Mouse (Mus musculus) liver, embryonic 12.5 days (tissue): Measurements from ENCODE around the gene Acaca. TPM values are rescaled to one million over a fixed set of nuclear protein-coding genes. Genes with fewer than 3 reads are reported as not detected.

Experiments
- ATAC-seq: fragments of 200-750 bp; cut with Nextera tagmentation; 2 replicates; pipeline ENCODE4 v1.8.0; 2017; ENCODE audit warnings: moderate number of reproducible peaks, mild to moderate bottlenecking, moderate library complexity
- H3K27ac ChIP-seq: fragments of 300-500 bp; sonication (generic); 2 replicates; pipeline ENCODE4 v1.5.1; 2016; ENCODE audit warnings: mild to moderate bottlenecking
- H3K27me3 ChIP-seq: fragments of 300-500 bp; sonication (generic); replicated peaks from 2 replicates; pipeline ENCODE4 v1.6.1; 2016; ENCODE audit warnings: mild to moderate bottlenecking, moderate library complexity
- H3K36me3 ChIP-seq: fragments of 300-500 bp; sonication (generic); 2 replicates; pipeline ENCODE4 v1.6.1; 2016; ENCODE audit warnings: mild to moderate bottlenecking, moderate library complexity
- H3K4me1 ChIP-seq: fragments of 300-500 bp; sonication (generic); 2 replicates; pipeline ENCODE4 v1.6.1; 2016
- H3K4me2 ChIP-seq: fragments of 300-500 bp; sonication (generic); 2 replicates; pipeline ENCODE4 v1.6.1; 2016; ENCODE audit warnings: mild to moderate bottlenecking, moderate library complexity
- H3K4me3 ChIP-seq: fragments of 300-500 bp; sonication (generic); 2 replicates; pipeline ENCODE4 v1.5.1; 2016; ENCODE audit warnings: mild to moderate bottlenecking, moderate library complexity
- H3K9ac ChIP-seq: fragments of 300-500 bp; sonication (generic); 2 replicates; pipeline ENCODE4 v1.6.1; 2016; ENCODE audit warnings: mild to moderate bottlenecking, moderate library complexity
- H3K9me3 ChIP-seq: fragments of 300-500 bp; sonication (generic); replicated peaks from 2 replicates; pipeline ENCODE4 v1.6.1; 2016; ENCODE audit warnings: mild to moderate bottlenecking, moderate library complexity
- WGBS: fragments of 180-500 bp; shearing (Covaris S2); methylation state at CpG from one replicate; pipeline ENCODE4 v1.1.7; 2016; ENCODE audit not compliant: insufficient replicate concordance; 5-methylcytosine and 5-hydroxymethylcytosine counted together
- polyA plus RNA-seq: library from polyadenylated mRNA; unstranded; fragments of >200 nt; fragmentation: Nextera tagmentation; extraction: Ambion mirVana; gene quantifications from 2 replicates; pipeline ENCODE4 v1.2.1, GENCODE M21; 2016

Acaca gene
- polyA plus RNA-seq, 1 experiment from 2014 or later, result 11.8 TPM

- Histone ChIP-seq H3K9me3 (no peaks in the 10 kb centered on the region), H3K4me3 (no peak overlapping the region), H3K4me2 (no peak overlapping the region), H3K36me3 (no peaks in the 10 kb centered on the region), H3K9ac (no peak overlapping the region), H3K27ac (no peak overlapping the region), H3K4me1 (no peaks in the 10 kb centered on the region), H3K27me3 (peaks cover 8% of the 10 kb centered on the region; the same call in 1 of the 2 replicates)
- WGBS, result 73% methylated on average over 4 of the region's 4 CpGs
- no peak for ATAC-seq
These were observed 27.2 kb downstream of the Acaca start for GRCm38 (mm10) chr11:84156535-84157262.

DNA sequence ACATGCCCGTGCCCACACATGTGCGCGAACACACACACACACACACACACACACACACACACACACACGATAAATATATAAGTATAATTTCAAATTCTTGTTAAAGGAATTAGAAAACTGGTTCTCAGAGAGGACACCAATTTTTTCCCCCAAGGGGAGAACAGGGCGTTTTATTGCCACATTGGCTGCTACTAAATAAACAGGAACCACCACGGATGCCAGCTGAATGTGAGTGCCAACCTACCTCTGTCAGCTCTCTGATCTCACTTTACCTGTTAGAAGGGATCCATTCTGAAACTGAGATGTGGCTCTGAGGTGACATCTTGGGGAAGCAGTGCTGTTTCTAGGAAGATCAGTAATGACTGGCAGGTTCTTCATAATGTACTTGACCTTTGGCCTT is 34.7 kb downstream of the Acaca start:
- Histone ChIP-seq H3K27me3 (no peaks in the 10 kb centered on the region), H3K4me2 (no peak overlapping the region), H3K36me3 (no peaks in the 10 kb centered on the region), H3K9me3 (no peaks in the 10 kb centered on the region), H3K27ac (no peak overlapping the region), H3K4me3 (no peak overlapping the region), H3K9ac (no peak overlapping the region), H3K4me1 (no peaks in the 10 kb centered on the region)
- no peak for ATAC-seq
- WGBS, result 70% methylated on average over 6 of the region's 6 CpGs

DNA sequence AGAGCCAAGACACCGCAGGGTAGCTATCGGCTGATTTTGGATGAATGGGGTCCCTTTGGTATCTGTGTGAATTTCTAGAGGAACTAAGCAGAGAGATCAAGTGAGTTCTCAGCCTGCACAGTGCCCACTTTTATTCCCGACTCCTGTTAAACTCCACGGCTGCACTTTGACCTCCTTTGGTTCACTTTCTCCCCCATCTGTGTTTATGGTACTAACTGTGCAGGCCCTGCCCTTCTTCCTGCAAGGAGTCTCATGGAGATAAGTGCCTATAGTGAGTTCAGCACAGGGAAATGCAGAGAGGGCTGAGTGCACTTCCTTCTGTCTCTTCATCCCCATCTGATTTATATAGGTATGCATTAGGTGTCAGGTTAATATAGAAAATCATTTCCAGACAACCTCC is 35.1 kb downstream of the Acaca start:
- 70% methylated on average over 4 of the region's 4 CpGs for WGBS
- Histone ChIP-seq H3K9ac (no peak overlapping the region), H3K27ac (no peak overlapping the region), H3K27me3 (no peaks in the 10 kb centered on the region), H3K36me3 (no peaks in the 10 kb centered on the region), H3K9me3 (no peaks in the 10 kb centered on the region), H3K4me3 (no peak overlapping the region), H3K4me1 (no peaks in the 10 kb centered on the region), H3K4me2 (no peak overlapping the region)
- ATAC-seq, result no peak

- 68% methylated on average over 5 of the region's 5 CpGs for WGBS
- Histone ChIP-seq H3K4me3 (no peak within 1 kb of the TSS), H3K27ac (no peak within 1 kb of the TSS), H3K27me3 (no peaks in the 10 kb centered on the region), H3K4me2 (no peak within 1 kb of the TSS), H3K9ac (no peak within 1 kb of the TSS), H3K36me3 (no peaks in the 10 kb centered on the region), H3K4me1 (no peaks in the 10 kb centered on the region), H3K9me3 (no peaks in the 10 kb centered on the region)
- ATAC-seq, result no peak
These were observed 37.6 kb downstream of the Acaca start, which contains the start of gene Gm11437 for GRCm38 (mm10) chr11:84167046-84167526. Gm11437 (minus strand) TSS chr11:84167476.

DNA sequence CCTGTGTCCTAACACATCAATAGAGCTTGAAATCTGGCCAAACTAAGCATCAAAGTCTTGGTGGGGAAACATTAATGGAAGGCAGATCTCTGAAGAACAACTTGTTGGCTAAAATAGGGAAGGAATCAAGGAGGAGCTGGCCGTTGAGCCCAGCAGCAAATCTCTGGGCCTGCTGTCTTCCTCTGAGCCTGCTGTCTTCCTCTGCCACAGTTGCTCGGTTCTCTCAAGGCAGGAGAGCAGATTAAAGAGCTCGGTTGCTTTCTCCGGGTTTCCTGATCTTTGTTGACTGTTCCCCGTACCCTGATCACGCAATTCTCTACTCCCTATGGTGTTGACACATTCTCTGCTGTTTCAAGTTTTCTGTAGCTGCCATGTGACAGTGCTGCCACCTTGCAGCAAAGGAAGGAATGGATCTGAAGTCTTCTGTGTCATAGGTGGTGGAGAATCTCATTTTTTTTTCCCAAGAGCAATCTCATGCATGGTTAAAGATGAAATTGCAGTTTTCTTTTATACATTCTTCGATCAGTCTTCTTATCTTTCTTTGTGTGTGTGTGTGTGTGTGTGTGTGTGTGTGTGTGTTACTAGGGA is 39.3 kb downstream of the Acaca start:
- Histone ChIP-seq H3K9me3 (no peaks in the 10 kb centered on the region), H3K27me3 (no peaks in the 10 kb centered on the region), H3K27ac (no peak overlapping the region), H3K36me3 (no peaks in the 10 kb centered on the region), H3K9ac (no peak overlapping the region), H3K4me3 (no peak overlapping the region), H3K4me2 (peak overlapping the region; percentile 26; the same call in 1 of the 2 replicates), H3K4me1 (peaks cover 10% of the 10 kb centered on the region)
- WGBS, result 22% methylated on average over 7 of the region's 7 CpGs
- ATAC-seq, result no peak

DNA sequence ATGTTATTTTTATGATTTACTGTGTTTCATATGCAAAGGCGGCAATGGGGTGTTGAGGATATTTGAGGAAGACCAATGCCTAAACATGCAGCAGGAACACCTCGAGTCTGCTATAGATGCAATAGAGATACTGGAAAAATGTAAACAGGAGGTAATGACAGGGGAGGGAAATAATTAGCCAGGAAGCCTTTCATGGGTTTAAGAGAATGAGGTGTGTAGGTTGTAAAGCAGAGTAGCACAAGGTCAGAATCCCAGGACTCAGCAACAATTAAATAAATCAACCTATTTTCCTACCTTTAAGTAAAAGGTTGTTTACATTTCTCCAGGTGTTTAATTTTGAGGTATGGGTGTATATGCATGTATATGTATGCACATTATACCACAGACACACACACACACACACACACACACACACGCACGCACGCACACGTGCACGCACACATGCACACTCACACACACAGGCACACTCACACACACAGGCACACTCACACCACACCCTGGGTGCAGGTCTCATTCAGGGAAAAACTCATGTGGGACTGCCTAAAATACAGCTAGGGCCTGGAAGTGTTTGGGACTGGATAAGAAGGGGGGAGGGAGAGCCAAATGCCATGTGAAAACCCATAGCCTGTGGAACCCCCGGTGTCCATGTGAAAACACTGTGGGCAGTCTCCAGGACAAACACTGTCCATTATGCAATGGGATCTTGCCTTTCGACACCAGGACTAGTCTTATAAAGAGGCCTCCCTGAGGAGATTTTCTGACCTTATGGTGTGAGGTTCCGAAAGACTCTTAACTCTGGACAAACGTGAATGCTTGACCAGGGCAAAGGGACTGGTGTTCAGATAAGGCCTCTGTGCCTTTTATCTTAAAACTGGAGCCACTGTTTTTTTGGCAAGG is 43.3 kb downstream of the Acaca start:
- peak; percentile 37; the same call in 1 of the 2 replicates for ATAC-seq
- Histone ChIP-seq H3K27ac (no peak overlapping the region), H3K9me3 (no peaks in the 10 kb centered on the region), H3K4me2 (no peak overlapping the region), H3K9ac (no peak overlapping the region), H3K4me1 (peaks cover 23% of the 10 kb centered on the region), H3K4me3 (no peak overlapping the region), H3K27me3 (no peaks in the 10 kb centered on the region), H3K36me3 (no peaks in the 10 kb centered on the region)
- WGBS, result 66% methylated on average over 11 of the region's 11 CpGs

DNA sequence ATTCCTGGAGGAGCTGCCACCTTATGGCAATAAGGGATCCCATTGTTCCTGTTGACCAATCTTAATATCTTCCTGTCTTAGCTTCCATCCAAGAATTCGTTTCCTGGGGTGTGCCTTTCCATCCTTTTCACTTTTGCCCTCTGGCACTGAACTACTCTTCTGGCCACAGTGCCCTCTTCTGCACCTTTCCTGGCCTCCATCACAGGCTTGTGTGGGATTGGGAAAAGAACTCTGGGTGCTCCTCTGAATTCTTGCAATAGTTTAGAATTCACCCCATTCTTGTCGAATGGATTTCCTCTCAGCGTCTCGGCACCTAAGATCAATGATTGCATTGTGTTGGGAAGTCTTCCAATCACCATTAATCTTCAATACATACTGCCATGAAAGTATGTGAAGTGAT is 49.1 kb downstream of the Acaca start:
- H3K27ac ChIP-seq, result 0 out of 2 replicates have a peak overlapping the region, but pooled peaks have one; percentile 88
- peak overlapping the region; percentile 90 for H3K9ac ChIP-seq
- no peaks in the 10 kb centered on the region for H3K36me3 ChIP-seq
- no peak for ATAC-seq
- no peaks in the 10 kb centered on the region for H3K9me3 ChIP-seq
- H3K4me1 ChIP-seq, result peaks cover 57% of the 10 kb centered on the region
- H3K27me3 ChIP-seq, result no peaks in the 10 kb centered on the region
- peak overlapping the region; percentile 100 for H3K4me2 ChIP-seq
- H3K4me3 ChIP-seq, result peak overlapping the region; percentile 92
- 51% methylated on average over 4 of the region's 4 CpGs for WGBS

DNA sequence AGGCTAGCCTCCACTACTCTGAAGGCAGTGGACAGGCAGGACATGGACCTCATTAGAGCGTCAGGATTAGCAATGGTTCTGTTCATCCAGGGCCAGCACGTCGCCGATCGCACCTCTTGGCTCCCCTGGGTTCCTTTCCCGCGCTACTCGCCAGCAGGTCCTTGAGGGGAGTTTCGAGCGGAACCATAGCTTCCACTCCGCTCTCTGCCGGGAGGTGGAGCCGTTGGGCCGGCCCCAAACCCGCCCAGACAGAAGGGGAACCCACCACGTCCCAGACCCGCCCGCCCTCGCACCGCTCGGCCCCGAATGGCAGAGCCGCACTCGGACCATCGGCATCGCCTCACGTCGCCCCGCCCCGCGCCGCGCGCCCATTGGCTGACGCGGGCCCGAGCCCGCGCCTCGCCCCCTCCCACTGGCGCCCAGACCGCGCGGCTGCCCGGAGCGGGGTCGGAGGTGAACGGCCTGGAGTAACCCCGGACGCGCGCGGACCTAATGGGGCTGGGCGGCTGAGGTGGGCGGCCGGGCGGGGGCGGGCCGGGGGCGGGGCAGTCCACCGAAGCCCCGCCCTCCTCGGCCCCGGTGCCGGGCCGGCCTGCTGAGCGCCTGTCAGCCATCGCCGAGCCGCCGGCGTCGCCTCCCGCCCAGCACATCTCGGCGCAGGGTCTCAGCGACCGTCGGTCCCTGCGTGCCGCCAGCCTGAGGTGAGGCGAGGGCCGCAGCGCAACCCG is 49.9 kb downstream of the Acaca start:
- Histone ChIP-seq H3K4me3 (peak overlapping the region; percentile 92), H3K27ac (peak overlapping the region; percentile 88), H3K27me3 (no peaks in the 10 kb centered on the region), H3K9ac (peak overlapping the region; percentile 90), H3K36me3 (no peaks in the 10 kb centered on the region), H3K9me3 (no peaks in the 10 kb centered on the region), H3K4me2 (peak overlapping the region; percentile 100), H3K4me1 (peaks cover 50% of the 10 kb centered on the region)
- WGBS, result under 1% methylated on average over 85 of the region's 85 CpGs
- peak; percentile 97 for ATAC-seq

GRCm38 (mm10) chr11:84179954-84180598 is 50.6 kb downstream of the Acaca start:
- Histone ChIP-seq H3K27me3 (no peaks in the 10 kb centered on the region), H3K4me1 (peaks cover 43% of the 10 kb centered on the region), H3K27ac (peak overlapping the region; percentile 88), H3K9ac (peak overlapping the region; percentile 90), H3K4me2 (peak overlapping the region; percentile 100), H3K36me3 (no peaks in the 10 kb centered on the region), H3K4me3 (peak overlapping the region; percentile 92), H3K9me3 (no peaks in the 10 kb centered on the region)
- peak; percentile 12; the same call in 1 of the 2 replicates for ATAC-seq
- under 1% methylated on average over 44 of the region's 44 CpGs for WGBS

DNA sequence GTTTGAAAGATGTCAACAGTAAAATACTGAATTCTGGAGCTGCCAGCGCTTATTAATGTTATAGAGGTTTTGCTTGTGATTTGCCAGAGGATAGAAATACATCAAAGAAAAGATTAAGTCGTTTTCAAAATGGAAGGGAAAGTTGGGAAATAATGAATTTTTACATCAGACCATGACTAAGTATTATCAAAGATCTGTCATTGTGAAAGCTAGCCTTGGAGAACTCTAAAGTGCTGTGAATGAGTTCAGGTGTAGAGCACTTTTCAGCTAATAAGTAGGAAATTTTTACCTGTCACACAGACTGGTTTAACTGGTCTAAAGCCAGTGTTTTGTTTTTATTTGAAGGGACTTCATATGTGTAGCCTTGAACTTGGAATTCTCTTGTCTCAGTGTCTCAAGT is 51.8 kb downstream of the Acaca start:
- 56% methylated on average over 2 of the region's 2 CpGs for WGBS
- H3K9ac ChIP-seq, result peak overlapping the region; percentile 90
- ATAC-seq, result no peak
- no peaks in the 10 kb centered on the region for H3K9me3 ChIP-seq
- peaks cover 47% of the 10 kb centered on the region for H3K4me1 ChIP-seq
- no peaks in the 10 kb centered on the region for H3K27me3 ChIP-seq
- H3K4me3 ChIP-seq, result peak overlapping the region; percentile 92
- H3K27ac ChIP-seq, result no peak overlapping the region; the same call in 1 of the 2 replicates
- H3K36me3 ChIP-seq, result no peaks in the 10 kb centered on the region
- peak overlapping the region; percentile 100 for H3K4me2 ChIP-seq

DNA sequence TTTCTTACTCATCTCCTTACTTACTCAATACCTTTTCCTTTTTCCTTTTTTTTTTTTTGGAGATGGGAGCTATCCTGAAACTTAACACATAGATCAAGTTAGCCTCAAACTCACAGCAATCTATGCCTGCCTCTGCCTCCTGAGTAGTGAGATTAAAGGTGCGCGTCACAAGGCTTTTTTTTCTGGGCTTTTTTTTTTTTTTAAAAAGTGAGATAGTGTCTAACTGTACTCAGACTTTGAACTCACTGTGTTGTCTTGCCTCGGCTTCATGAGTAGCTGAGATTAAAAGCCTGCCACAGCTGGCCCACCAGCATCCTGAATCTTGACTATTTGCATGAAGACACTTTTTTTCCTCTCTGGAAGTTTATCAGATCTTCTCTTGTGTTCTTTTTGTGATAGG is 59.1 kb downstream of the Acaca start:
- Histone ChIP-seq H3K4me3 (no peak overlapping the region), H3K27me3 (no peaks in the 10 kb centered on the region), H3K4me1 (peaks cover 13% of the 10 kb centered on the region), H3K4me2 (no peak overlapping the region), H3K9ac (no peak overlapping the region), H3K36me3 (no peaks in the 10 kb centered on the region), H3K9me3 (no peaks in the 10 kb centered on the region), H3K27ac (no peak overlapping the region)
- ATAC-seq, result no peak
- 45% methylated on average over 3 of the region's 3 CpGs for whole genome bisulfite sequencing
